Comparison of ENCODE assay signal across 8 mouse cellular contexts in the genomic region with DNA sequence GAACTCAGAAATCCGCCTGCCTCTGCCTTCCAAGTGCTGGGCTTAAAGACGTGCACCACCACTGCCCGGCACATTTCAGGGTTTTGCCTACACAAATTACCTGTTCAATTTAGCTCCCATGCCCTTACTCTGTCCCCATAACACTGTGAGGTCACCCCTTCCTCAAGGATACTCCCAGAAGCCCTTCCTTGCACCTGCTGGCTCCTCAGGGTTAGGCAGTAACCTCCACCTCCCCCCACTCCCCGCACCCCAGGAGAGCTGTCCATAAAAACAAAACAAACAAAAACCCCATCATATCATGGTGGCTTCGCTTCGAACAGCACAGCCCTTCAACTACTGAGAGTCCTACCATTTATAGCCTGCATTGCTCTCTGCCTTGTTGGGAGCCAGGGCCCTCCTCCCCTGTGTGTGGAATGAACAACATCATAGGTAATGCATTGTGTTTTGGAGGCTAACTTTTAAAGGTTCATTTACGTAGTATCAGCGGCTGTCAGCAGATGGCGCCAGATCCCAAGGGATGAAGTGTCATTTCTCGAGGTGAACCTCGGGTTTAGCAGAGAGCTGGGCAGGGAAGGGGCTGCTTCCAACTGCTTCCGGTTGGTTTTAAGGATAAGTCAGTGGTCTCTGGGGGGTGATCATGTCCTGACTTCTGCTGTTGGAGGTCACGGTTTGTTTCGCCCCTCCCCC. TPM values are rescaled to one million over a fixed set of nuclear protein-coding genes. Genes with fewer than 3 reads are reported as not detected.
A peak's percentile ranks its signal among the peaks of the same experiment; 100 is the strongest.
DNase-seq lines count a peak whose midpoint lies in the region; ATAC-seq lines count a peak whose summit lies in the region.

No protein-coding gene starts in this region.

- WGBS in hindbrain, embryonic 16.5 days = 24% methylated on average over 14 of the region's 14 CpGs

- intact Hi-C loops in left cerebral cortex, postnatal 10 days (cut with DNase I) = loop anchor here (2.0 kb wide), 1 partner anchor 413 kb away; no protein-coding TSS in a partner anchor

- H3K4me3 ChIP-seq in hindbrain, embryonic 16.5 days (ENCODE audit: low read length) = peak overlapping the region; percentile 14; the same call in 1 of the 2 replicates

- H3K9ac ChIP-seq in hindbrain, embryonic 16.5 days (ENCODE audit: low read depth, low read length) = peak overlapping the region; percentile 30; the same call in 1 of the 2 replicates

- DNase-seq in cerebellum, postnatal 25 days = peak; percentile 80 to 88
- peak; percentile 70 to 75 for DNase-seq in frontal cortex, postnatal 36 days (ENCODE audit: low spot score in 2 of 2)
- DNase-seq in left cerebral cortex, postnatal 10 days (ENCODE audit: extremely low spot score in 1 of 2, low spot score in 2 of 2) = peak; percentile 58 to 75
- peak; percentile 82 for DNase-seq in right cerebral cortex, postnatal 14 days
- DNase-seq in urinary bladder, postnatal 25 days (ENCODE audit: low spot score) = peak; percentile 83

- peak; percentile 61 for ATAC-seq in activated CD4-positive, CD25-positive, alpha-beta regulatory T cell, adult 4 months
- peak; percentile 67; the same call in 1 of the 2 replicates for ATAC-seq in hindbrain, embryonic 16.5 days
- peak; percentile 90 for ATAC-seq in megakaryocyte progenitor cell, adult 5-6 weeks (replicated peaks; ENCODE audit: poor library complexity)

- no peaks in the 10 kb centered on the region for H3K9me3 ChIP-seq in hindbrain, embryonic 16.5 days (ENCODE audit: control insufficient read depth, low read length)

- H3K4me1 ChIP-seq in hindbrain, embryonic 16.5 days (ENCODE audit: control insufficient read depth, insufficient read depth, low read depth, low read length) = peaks cover 3% of the 10 kb centered on the region; the same call in 1 of the 2 replicates

- no peaks in the 10 kb centered on the region for H3K36me3 ChIP-seq in hindbrain, embryonic 16.5 days (ENCODE audit: control insufficient read depth, insufficient read depth, low read length)

- no peaks in the 10 kb centered on the region; the same call in 1 of the 2 replicates for H3K27me3 ChIP-seq in hindbrain, embryonic 16.5 days (replicated peaks; ENCODE audit: control insufficient read depth, insufficient read depth, low read length)

- H3K27ac ChIP-seq in hindbrain, embryonic 16.5 days (ENCODE audit: low read depth, low read length) = no peak overlapping the region

- peak overlapping the region; percentile 50 for H3K4me2 ChIP-seq in hindbrain, embryonic 16.5 days (ENCODE audit: low read length)

RNA-seq across cellular contexts. Expression of a gene that starts 42.8 kb away (rescaled TPM):
- polyA plus RNA-seq in activated CD4-positive, CD25-positive, alpha-beta regulatory T cell, adult 4 months (2017; shearing (Covaris generic)) = 10 to 100 TPM; 35.6 to 46.4 TPM
- polyA plus RNA-seq in hindbrain, embryonic 16.5 days (2015; fragmentation: Nextera tagmentation; extraction: Ambion mirVana) = 105 and 109 TPM in 2 replicates
- 10 to 100 TPM; 31.0 to 32.9 TPM for total RNA-seq in left cerebral cortex, postnatal 10 days (2021)
- total RNA-seq in megakaryocyte progenitor cell, adult 5-6 weeks (2015) = 115 and 127 TPM in 2 replicates
- 162 and 163 TPM in 2 replicates for total RNA-seq in megakaryocyte progenitor cell, adult 5-6 weeks (2017)

RNA-seq across cellular contexts. Expression of a gene that starts 58.0 kb away (rescaled TPM):
- 10 to 100 TPM; 44.0 to 45.0 TPM for polyA plus RNA-seq in activated CD4-positive, CD25-positive, alpha-beta regulatory T cell, adult 4 months (2017; shearing (Covaris generic))
- 24.8 and 29.2 TPM in 2 replicates for polyA plus RNA-seq in hindbrain, embryonic 16.5 days (2015; fragmentation: Nextera tagmentation; extraction: Ambion mirVana)
- total RNA-seq in left cerebral cortex, postnatal 10 days (2021) = 10 to 100 TPM; 18.6 to 19.6 TPM
- total RNA-seq in megakaryocyte progenitor cell, adult 5-6 weeks (2015) = 8.5 and 14.5 TPM in 2 replicates
- 27.3 and 38.0 TPM in 2 replicates for total RNA-seq in megakaryocyte progenitor cell, adult 5-6 weeks (2017)
